Mouse (Mus musculus) adrenal gland, adult (tissue): ENCODE measurements at regions not wholly inside any gene's neighbourhood (a gene's known extent, or its start where the extent isn't known, plus 50 kb on each side); places are given as distances from the start of the nearest gene placed in this dataset.
A peak's percentile ranks its signal among the peaks of the same experiment; 100 is the strongest.
"Not testable (repeated sequence)": the region's sequence is repeated elsewhere in the genome, so short reads cannot be mapped to it uniquely, and the experiment has no call there.

Experiments
- DNase-seq, 2 experiments: peaks; one replicate each; pipeline ENCODE4 v3.0.0; 2022 to 2023; ENCODE audit warnings: low spot score in 1 of 2; ENCODE audit not compliant: inconsistent age in 2 of 2

DNA sequence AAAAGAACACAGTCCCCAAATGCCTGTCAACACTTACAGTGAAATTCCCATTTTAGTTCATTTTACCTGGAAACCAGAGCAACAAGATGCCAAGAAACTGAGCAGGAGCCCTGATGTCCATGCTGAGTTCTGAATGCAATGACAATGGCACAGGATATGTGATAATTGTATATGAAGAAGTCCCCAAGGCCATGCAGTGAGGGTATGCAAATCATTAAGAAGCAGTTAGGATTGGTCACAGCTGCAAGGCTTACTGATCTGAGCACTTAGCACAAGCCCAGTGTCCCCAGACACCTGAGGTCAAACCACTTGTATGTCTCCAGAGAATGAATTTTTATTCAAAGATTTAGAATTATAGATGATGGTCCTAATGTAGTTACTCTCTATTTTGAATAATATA lies 419.0 kb upstream of the Tacstd2 start:
- not testable (repeated sequence) for DNase-seq

DNA sequence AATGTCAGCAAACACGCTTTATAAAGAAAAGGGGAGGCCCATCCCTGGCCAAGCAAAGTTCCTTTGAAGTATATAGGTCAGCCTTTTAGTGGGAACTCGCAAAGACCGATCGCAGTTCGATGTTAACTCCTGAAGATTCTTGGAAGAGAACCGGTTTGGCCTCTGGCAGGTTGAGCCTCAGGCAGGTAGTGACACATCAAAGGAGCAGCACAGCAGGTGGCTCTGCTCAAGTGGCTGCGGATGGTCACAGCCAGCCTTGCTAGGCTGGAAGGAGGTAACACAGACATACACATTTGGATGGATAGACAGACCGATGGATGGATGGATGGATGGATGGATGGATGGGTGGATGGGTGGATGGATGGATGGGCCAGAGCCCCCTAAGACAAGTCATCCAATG lies 395.9 kb upstream of the Tacstd2 start:
- not testable (repeated sequence) for DNase-seq

DNA sequence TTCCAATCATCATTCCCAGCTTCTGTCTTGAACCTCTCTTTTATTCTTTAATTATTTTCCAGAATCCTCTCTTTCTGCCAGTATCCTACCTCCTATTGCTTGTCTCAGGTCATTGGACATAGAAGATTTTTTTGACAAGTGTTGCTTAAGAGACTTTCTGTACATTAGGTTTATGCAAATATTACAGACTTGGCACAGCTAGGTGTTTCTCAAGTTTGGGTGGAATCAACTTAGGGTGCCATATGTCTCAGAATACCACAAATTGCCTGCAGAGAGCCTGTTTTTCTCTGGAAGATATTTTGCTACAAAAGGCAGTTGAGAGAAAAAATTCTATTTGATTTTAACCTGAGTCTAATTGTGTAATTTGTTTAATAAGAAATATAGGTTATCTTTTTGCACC lies 386.9 kb upstream of the Tacstd2 start:
- DNase-seq: no peak

- DNase-seq: no peak
Observed at GRCm38 (mm10) chr6:67913903-67914302, 378.3 kb upstream of the Tacstd2 start.

DNA sequence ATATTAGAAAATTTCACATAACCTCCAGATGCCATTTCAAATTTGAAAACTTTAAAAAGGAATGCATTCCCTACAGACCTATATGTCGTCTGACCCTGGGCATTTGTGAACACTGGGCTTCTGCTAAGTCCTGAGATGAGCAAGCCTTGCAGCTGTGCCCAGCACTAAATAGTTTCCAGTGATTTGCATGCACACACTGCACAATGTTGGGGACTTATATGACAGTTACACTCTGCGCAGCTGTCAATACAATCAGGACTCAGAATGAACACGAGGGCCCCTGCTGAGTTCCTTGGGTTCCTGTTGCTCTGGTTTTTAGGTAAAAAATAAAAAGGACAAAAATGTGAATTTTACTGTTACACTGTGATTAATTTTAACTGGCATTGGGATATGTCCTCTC lies 377.7 kb upstream of the Tacstd2 start:
- no peak for DNase-seq

GRCm38 (mm10) chr6:67896495-67896894 lies 360.9 kb upstream of the Tacstd2 start:
- no peak for DNase-seq

DNA sequence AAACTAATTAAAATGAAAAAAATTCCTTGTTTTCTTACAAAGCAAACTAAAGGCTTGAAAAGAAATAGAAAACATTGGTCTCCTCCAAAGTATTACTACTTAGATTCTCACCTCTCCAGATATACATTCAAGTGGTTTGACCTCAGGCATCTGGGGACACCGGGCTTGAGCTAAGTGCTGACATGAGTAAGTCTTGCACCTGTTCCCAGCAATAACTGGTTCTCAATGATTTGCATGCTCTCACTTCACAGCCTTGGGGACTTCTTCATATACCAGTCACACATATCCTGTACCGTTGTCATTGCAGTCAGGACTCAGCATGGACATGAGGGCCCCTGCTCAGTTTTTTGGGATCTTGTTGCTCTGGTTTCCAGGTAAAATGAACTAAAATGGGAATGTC lies 360.3 kb upstream of the Tacstd2 start:
- DNase-seq: no peak

DNA sequence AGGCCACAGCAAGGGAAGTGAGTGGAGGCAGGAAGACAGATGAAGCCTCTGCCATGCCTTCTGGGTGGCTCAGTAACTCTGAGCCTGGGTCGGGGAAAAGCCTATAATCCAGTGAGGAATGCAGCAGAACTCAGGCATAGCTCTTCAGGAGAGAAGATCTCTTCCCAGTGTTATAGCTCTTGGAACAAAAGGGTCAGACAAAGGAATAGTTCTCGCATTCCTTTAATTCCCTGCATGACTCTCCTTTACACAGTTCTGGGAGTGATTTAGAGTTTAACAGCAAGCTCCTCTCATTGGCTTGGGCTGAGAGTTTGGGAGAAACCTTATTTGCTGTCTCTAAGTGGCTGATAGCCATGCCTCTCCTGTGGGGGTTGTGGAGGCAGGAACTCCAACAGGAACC lies 352.0 kb upstream of the Tacstd2 start:
- DNase-seq: no peak

DNA sequence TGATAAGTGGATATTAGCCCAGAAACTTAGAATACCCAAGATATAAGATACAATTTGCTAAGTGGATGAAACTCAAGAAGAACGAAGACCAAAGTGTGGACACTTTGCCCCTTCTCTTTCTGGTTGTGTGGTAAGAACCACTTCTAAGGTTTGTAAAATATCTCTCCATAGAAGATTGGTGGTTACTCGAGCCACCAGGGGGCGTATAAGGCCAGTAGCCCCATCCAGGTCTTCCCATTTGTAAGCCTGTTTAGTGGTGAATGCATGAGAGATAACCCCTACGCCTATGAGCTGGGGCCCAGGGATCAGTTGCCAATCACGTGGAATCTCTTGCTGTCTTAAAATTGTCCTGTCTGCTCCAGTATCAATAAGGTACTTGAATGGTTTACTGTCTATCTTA lies 349.3 kb upstream of the Tacstd2 start:
- DNase-seq: no peak

DNA sequence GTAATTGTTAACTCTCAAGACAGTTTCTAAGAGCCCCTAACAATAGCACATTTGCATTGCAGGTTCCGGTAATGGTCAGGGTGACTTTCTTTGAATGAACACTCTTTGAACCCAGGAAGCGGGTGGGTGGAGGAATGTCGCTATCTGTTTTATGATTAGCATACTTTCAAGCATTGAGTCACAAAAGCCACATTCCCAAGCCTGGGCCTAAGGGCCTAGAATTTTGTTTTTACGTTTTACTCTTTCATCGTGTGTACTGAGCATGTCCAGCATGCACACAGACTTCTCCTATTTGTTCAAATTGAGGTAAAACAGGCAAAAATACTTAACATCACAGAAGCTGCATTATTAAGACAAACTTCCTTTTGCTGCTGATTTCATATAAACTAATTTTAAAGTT lies 345.9 kb upstream of the Tacstd2 start:
- DNase-seq: not testable (repeated sequence)

DNA sequence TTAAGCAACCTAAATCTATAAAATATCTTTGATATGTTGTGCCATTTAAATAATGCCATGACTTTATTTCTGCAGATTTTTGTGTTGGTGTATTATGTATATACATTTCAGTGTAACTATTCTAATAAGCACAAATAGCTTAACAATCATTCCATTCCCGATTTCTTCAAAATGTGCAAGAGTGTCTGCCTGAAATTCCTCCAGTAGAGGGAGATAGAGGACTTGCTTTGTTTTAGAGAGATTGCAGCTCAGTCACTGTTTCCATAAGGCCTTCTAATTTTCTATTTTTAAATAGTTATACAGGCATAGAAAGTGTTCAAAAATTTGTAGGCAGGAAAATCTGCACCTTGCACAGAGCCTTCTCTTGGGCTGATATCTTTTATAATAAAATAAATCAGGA lies 322.3 kb upstream of the Tacstd2 start:
- not testable (repeated sequence) for DNase-seq

GRCm38 (mm10) chr6:67839486-67839885 lies 303.9 kb upstream of the Tacstd2 start:
- not testable (repeated sequence) for DNase-seq

GRCm38 (mm10) chr6:67812478-67812877 lies 276.9 kb upstream of the Tacstd2 start:
- peak in 1 of 2 experiments; percentile 38 for DNase-seq

GRCm38 (mm10) chr6:67791393-67791792 lies 255.8 kb upstream of the Tacstd2 start:
- no peak for DNase-seq

DNA sequence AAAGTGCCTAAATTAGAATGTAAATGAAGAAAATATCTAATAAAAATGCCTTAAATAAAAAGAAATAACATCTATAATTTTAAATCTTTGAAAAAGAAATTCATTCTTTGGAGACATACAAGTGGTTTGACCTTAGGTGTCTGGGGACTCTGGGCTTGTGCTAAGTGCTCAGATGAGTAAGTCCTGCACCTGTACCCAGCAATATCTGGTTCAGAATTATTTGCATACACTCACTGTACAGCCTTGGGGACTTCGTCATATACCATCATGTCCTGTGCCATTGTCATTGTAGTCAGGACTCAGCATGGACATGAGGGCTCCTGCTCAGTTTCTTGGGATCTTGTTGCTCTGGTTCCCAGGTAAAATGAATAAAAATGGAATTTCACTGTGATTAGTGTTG lies 255.1 kb upstream of the Tacstd2 start:
- DNase-seq: no peak

DNA sequence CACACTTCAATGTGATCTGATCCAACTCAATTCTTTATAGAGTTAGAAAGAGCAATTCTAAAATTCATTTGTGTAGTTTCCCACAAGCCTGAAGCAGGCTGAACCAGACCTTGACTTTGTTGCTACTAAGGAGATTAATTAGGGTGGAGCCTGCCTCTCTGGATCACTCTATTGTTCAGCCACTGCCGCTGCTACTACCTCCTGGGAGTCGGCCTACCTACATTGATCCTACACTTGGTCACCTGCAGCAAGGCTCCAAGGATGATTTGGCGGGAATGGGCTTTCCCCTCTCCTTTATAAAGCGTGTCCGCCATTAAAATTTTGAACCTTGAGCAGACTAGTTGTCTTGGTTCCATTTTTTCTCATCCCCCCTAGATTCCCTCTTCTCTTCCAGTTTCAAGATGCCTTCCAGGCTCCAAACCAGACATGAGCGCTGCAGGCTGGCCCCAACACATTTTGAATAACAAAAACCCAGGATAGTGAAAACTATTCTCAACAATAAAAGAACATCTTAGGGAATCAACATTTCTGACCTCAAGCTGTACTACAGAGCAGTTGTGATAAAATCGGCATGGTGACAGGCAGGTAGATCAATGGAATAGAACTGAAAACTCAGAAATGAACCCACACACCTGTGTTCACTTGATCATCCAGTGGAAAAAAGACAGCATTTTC lies 251.6 kb upstream of the Tacstd2 start:
- DNase-seq: no peak

- no peak for DNase-seq
Observed at GRCm38 (mm10) chr6:67778883-67779282, 243.3 kb upstream of the Tacstd2 start.

DNA sequence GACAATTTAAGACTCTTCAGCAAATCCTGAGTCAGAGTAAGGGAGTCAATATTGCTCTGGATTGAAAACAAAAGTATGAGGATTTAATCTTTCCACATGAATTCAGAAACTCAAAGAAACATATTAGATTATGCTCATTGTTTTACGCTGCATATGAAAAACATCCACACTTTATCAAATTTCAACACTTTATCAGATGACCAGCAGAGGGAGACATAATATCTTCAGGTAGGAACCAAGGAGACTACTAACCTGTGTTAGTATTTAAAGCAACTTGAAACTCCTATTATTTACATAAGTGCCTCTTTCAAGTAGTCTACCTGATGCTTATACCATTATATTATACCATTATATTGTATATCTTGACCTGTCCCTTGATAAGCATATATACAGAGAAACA lies 218.5 kb upstream of the Tacstd2 start:
- DNase-seq: not testable (repeated sequence)

DNA sequence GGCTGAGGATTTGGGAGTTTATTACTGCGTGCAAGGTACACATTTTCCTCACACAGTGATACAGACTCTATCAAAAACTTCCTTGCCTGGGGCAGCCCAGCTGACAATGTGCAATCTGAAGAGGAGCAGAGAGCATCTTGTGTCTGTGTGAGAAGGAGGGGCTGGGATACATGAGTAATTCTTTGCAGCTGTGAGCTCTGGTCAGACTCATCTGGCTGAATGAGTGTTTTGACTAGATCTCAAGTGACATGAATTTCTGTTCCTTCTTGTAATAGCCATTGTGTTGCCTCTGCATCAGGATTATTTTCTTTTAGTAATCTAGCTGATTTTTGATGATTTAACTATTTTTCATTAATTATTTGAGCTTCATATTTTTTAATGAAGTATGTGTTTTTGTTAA lies 190.0 kb upstream of the Tacstd2 start:
- DNase-seq: no peak

DNA sequence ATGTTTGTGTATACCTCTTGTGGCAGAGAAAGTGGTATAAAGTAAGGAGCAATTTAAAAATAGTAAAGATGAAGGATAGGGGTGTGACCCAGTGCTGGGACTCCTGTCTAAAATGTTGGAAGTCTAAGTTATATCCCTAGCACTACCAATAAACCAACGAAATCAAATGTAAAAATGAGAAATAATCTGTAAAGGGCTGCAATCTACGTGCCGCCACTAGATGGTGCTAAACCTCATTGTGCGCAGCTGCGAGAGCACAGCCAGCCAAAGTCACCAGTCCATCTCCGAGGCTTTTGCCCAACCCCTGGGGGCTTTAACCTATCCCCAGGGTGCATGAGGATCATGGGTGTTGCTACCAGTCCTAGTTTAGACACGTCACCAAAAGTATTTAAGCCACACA lies 163.4 kb upstream of the Tacstd2 start:
- peak in 1 of 2 experiments; percentile 27 for DNase-seq

GRCm38 (mm10) chr6:67690997-67691396 lies 155.4 kb upstream of the Tacstd2 start:
- DNase-seq: not testable (repeated sequence)

DNA sequence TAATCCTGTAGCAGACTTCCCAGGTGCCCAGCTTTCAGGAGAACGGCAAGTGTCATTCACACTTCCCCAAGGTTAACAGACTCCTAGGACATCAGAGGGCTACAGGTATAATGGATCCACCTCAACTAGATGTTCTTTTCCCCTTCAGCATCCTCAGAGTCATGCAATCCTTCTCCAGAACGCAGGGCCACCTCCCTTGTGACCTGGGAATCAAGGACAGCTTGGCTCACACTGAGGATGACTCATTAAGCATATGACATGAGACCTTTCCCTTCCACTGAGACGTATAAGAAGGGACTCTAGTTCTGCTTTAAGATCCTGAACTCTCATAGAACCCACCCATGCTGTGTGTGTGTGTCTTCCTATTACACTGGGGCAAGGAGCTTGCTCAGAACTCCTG lies 147.5 kb upstream of the Tacstd2 start:
- DNase-seq: not testable (repeated sequence)

- not testable (repeated sequence) for DNase-seq
Observed at GRCm38 (mm10) chr6:67681641-67682040, 146.0 kb upstream of the Tacstd2 start.
